Mouse (Mus musculus) intestine, postnatal 0 days (tissue): ENCODE results near the gene Ldb1. TPM values are rescaled to one million over a fixed set of nuclear protein-coding genes. Genes with fewer than 3 reads are reported as not detected.

Experiments used
- ATAC-seq: fragments of 200-750 bp; cut with Nextera tagmentation; 2 replicates; pipeline ENCODE4 v1.8.0; 2017; ENCODE audit warnings: mild to moderate bottlenecking, moderate TSS enrichment, moderate library complexity
- H3K27ac ChIP-seq: fragments of 300-500 bp; sonication (generic); 2 replicates; pipeline ENCODE4 v1.5.1; 2014; ENCODE audit warnings: mild to moderate bottlenecking, low read depth, low read length, moderate library complexity
- H3K27me3 ChIP-seq: fragments of 300-500 bp; sonication (generic); replicated peaks from 2 replicates; pipeline ENCODE4 v1.6.1; 2014; ENCODE audit warnings: low read length, mixed read lengths; ENCODE audit not compliant: control insufficient read depth, insufficient read depth
- H3K36me3 ChIP-seq: fragments of 300-500 bp; sonication (generic); 2 replicates; pipeline ENCODE4 v1.6.1; 2014; ENCODE audit warnings: mild to moderate bottlenecking, moderate library complexity; ENCODE audit not compliant: control insufficient read depth, insufficient read depth
- H3K4me1 ChIP-seq: fragments of 300-500 bp; sonication (generic); replicated peaks from 2 replicates; pipeline ENCODE4 v1.6.1; 2014; ENCODE audit warnings: antibody characterized with exemption, low read length, mixed read lengths; ENCODE audit not compliant: control insufficient read depth, insufficient read depth
- H3K4me2 ChIP-seq: fragments of 300-500 bp; sonication (generic); replicated peaks from 2 replicates; pipeline ENCODE4 v1.6.1; 2014; ENCODE audit warnings: low read depth, mild to moderate bottlenecking, moderate library complexity
- H3K4me3 ChIP-seq: fragments of 300-500 bp; sonication (generic); 2 replicates; pipeline ENCODE4 v1.5.1; 2014; ENCODE audit warnings: low read depth, low read length
- H3K9ac ChIP-seq: fragments of 300-500 bp; sonication (generic); 2 replicates; pipeline ENCODE4 v1.6.1; 2014; ENCODE audit warnings: mild to moderate bottlenecking, low read depth, low read length
- H3K9me3 ChIP-seq: fragments of 300-500 bp; sonication (generic); 2 replicates; pipeline ENCODE4 v1.6.1; 2016; ENCODE audit warnings: mixed run types; ENCODE audit not compliant: control insufficient read depth
- CTCF ChIP-seq: sonication (generic); IDR thresholded peaks from 2 replicates; pipeline ENCODE4 v1.5.1; 2016; ENCODE audit warnings: low read depth, mild to moderate bottlenecking, control low read depth, antibody characterized with exemption, moderate library complexity
- WGBS: fragments of 180-500 bp; shearing (Covaris S2); extraction: QIAGEN DNeasy Blood & Tissue Kit; methylation state at CpG from one replicate; pipeline ENCODE4 v1.1.7; 2014; 5-methylcytosine and 5-hydroxymethylcytosine counted together
- polyA plus RNA-seq: library from polyadenylated mRNA; unstranded; fragments of >200 nt; fragmentation: Nextera tagmentation; extraction: Ambion mirVana; gene quantifications from 2 replicates; pipeline ENCODE4 v1.2.1, GENCODE M21; 2015

The Ldb1 gene
- polyA plus RNA-seq, 1 experiment from 2014 or later, result 31.0 TPM

DNA sequence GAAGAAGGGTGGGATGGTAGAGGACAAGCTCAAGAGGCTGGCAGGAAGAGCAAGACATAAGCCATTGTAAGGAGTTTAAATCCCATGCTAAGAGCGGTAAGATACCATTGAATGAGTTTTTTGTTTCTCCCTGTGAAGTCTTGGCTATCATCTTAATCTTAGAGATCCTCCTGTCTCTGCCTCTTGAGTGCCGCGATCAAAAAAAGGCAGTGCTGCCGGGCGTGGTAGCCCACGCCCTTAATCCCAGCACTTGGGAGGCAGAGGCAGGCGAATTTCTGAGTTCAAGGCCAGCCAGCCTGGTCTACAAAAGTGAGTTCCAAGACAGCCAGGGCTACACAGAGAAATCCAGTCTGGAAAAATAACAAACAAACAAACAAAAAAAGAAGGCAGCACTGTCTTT lies 13.5 kb upstream of the Ldb1 start:
- WGBS, result 91% methylated on average over 7 of the region's 7 CpGs
- no peak overlapping the region for H3K4me3 ChIP-seq
- no peak for TF ChIP-seq CTCF
- ATAC-seq, result no peak
- H3K9ac ChIP-seq, result no peak overlapping the region
- H3K4me2 ChIP-seq, result no peak overlapping the region
- H3K9me3 ChIP-seq, result no peaks in the 10 kb centered on the region
- peaks cover 23% of the 10 kb centered on the region for H3K36me3 ChIP-seq
- no peak overlapping the region for H3K27ac ChIP-seq
- H3K27me3 ChIP-seq, result no peaks in the 10 kb centered on the region
- H3K4me1 ChIP-seq, result 0 out of 2 replicates have a peak, but pooled peaks cover 3% of the 10 kb centered on the region

GRCm38 (mm10) chr19:46056947-46057607 lies 12.1 kb upstream of the Ldb1 start:
- Histone ChIP-seq H3K36me3 (peaks cover 9% of the 10 kb centered on the region), H3K4me1 (0 out of 2 replicates have a peak, but pooled peaks cover 3% of the 10 kb centered on the region), H3K4me3 (peak overlapping the region; percentile 85), H3K27me3 (no peaks in the 10 kb centered on the region), H3K9ac (peak overlapping the region; percentile 55), H3K27ac (peak overlapping the region; percentile 87), H3K4me2 (peak overlapping the region; percentile 77), H3K9me3 (no peaks in the 10 kb centered on the region)
- peak; percentile 64 for TF ChIP-seq CTCF
- under 1% methylated on average over 37 of the region's 42 CpGs for WGBS
- peak; percentile 52 for ATAC-seq

GRCm38 (mm10) chr19:46056388-46056946 lies 11.5 kb upstream of the Ldb1 start:
- peak overlapping the region; percentile 77 for H3K4me2 ChIP-seq
- H3K27ac ChIP-seq, result peak overlapping the region; percentile 87
- peak; percentile 95 for ATAC-seq
- no peaks in the 10 kb centered on the region for H3K9me3 ChIP-seq
- no peaks in the 10 kb centered on the region for H3K27me3 ChIP-seq
- 0 out of 2 replicates have a peak, but pooled peaks cover 3% of the 10 kb centered on the region for H3K4me1 ChIP-seq
- WGBS, result under 1% methylated on average over 52 of the region's 52 CpGs
- H3K4me3 ChIP-seq, result peak overlapping the region; percentile 85
- peaks cover 3% of the 10 kb centered on the region for H3K36me3 ChIP-seq
- no peak for TF ChIP-seq CTCF
- H3K9ac ChIP-seq, result peak overlapping the region; percentile 55

DNA sequence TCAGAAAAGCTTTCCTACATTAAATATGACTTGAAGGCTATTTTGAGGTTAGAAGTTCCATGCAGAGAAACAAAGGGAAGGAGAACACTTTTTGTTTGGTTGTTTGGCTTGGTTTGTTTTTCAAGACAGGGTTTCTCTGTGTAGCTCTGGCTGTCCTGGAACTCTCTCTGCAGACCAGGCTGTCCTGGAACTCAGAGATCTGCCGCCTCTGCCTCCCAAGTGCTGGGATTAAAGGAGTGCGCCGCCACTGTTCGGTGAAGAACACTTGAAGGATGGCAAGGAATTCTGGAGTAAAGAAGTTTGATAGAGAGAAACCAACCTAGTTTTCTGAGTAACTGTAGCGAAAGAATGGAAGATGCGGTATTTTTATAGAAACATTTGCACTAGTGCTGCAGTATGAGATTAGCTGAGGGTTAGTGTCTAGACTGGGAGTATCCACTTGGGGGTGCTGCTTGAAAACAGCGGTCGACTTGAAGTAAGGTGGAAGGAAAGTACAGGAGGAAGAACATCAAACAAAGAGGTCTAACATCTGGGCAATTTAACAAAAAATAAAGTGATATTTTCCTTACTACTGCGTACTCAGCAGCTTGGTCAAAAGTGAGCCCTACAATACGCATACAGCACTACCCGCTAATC lies 10.9 kb upstream of the Ldb1 start:
- H3K27ac ChIP-seq, result no peak overlapping the region
- no peaks in the 10 kb centered on the region for H3K36me3 ChIP-seq
- H3K9ac ChIP-seq, result no peak overlapping the region
- H3K4me2 ChIP-seq, result peak overlapping the region; percentile 77
- H3K9me3 ChIP-seq, result no peaks in the 10 kb centered on the region
- TF ChIP-seq CTCF, result peak; percentile 76
- 2% methylated on average over 11 of the region's 11 CpGs for WGBS
- ATAC-seq, result peak; percentile 73
- no peaks in the 10 kb centered on the region for H3K27me3 ChIP-seq
- H3K4me1 ChIP-seq, result 0 out of 2 replicates have a peak, but pooled peaks cover 3% of the 10 kb centered on the region
- H3K4me3 ChIP-seq, result peak overlapping the region; percentile 85

DNA sequence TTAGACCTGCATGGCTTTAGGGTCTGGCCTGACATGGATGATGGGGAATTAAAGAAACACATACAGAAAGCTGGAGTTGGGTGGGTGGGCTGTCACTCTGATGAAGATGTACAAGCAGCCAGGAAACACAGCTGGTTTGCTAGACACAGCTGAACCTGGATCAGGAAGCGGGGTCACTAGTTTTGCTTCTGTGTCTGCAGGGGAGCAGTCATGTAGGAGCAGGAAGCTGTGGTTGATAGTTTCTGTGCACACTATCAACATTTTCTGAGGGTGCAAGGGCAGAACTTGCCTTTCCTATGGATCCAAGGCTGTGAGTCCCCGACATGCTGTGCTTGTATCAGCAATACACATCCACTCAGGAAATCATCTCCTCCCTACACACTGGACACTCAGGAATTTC lies 5.4 kb upstream of the Ldb1 start:
- H3K27me3 ChIP-seq, result no peaks in the 10 kb centered on the region
- WGBS, result 73% methylated on average over 2 of the region's 2 CpGs
- no peak overlapping the region for H3K27ac ChIP-seq
- no peak overlapping the region for H3K9ac ChIP-seq
- H3K4me2 ChIP-seq, result no peak overlapping the region
- H3K4me1 ChIP-seq, result no peaks in the 10 kb centered on the region; the same call in 1 of the 2 replicates
- no peaks in the 10 kb centered on the region for H3K9me3 ChIP-seq
- H3K36me3 ChIP-seq, result no peaks in the 10 kb centered on the region
- H3K4me3 ChIP-seq, result no peak overlapping the region
- no peak for ATAC-seq
- no peak for TF ChIP-seq CTCF

- Histone ChIP-seq H3K27me3 (no peaks in the 10 kb centered on the region), H3K9ac (no peak overlapping the region), H3K27ac (no peak overlapping the region), H3K9me3 (no peaks in the 10 kb centered on the region), H3K4me3 (no peak overlapping the region), H3K36me3 (no peaks in the 10 kb centered on the region), H3K4me2 (no peak overlapping the region), H3K4me1 (no peaks in the 10 kb centered on the region; the same call in 1 of the 2 replicates)
- no peak for TF ChIP-seq CTCF
- ATAC-seq, result no peak
- WGBS, result 68% methylated on average over 4 of the region's 4 CpGs
Observed at GRCm38 (mm10) chr19:46049129-46049528, 4.1 kb upstream of the Ldb1 start.
